Mouse (Mus musculus) ES-Bruce4 (cell line): ENCODE measurements around the gene Skint8.

Experiments
- CTCF ChIP-seq: IDR thresholded peaks from one replicate; pipeline ENCODE4 v1.8.1; 2011; ENCODE audit warnings: low read depth, low read length
- EP300 ChIP-seq: IDR thresholded peaks from 2 replicates; pipeline ENCODE4 v1.6.1; 2011; ENCODE audit warnings: low read depth, low read length; ENCODE audit not compliant: insufficient read depth
- POLR2A ChIP-seq: IDR thresholded peaks from one replicate; pipeline ENCODE4 v1.8.1; 2011; ENCODE audit warnings: low read length; ENCODE audit not compliant: insufficient read depth

GRCm38 (mm10) chr4:111886018-111886417 lies 33.2 kb upstream of the Skint8 start:
- no peak for TF ChIP-seq CTCF
- no peak for TF ChIP-seq POLR2A
- no peak for TF ChIP-seq EP300
